Mouse (Mus musculus): Measurements from ENCODE around the gene Gm49320.

DNA sequence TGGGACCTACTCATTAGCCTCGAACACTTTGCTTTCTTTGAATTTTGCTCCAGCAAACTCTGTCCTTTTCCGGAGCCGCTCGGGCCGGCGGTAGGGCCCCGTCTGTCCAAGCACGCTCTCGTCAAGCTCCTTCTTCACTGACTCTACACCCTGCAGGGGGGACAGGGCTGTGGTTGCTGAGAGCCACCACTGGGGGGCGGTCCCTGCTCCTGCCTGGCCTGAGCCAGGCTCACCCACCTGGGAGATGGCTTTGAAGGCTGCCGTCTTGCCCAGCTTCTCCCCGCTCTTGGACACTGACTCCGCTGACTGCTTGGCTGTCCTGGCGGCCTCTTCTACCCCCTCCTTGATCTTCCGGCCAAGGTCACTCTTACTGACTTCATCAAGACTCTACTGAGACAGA, 29.0 kb downstream of the Gm49320 start:
- TF ChIP-seq CTCF (conservative IDR thresholded peaks at IDR 0.05; ENCODE audit: low read length), result peak; percentile 61
- no peak for TF ChIP-seq POU5F1 (IDR thresholded peaks at IDR 0.05; ENCODE audit: borderline replicate concordance, low read length)

Measured in E14TG2a.4 (cell line).